Mouse (Mus musculus): ENCODE results near the gene Basp1.
"Not testable (repeated sequence)": the region's sequence is repeated elsewhere in the genome, so short reads cannot be mapped to it uniquely, and the experiment has no call there.

Gene Basp1

GRCm38 (mm10) chr15:25413378-25413901, at the start of gene Basp1:
Basp1 (minus strand) TSS chr15:25413764.
- DNase-seq (ENCODE audit: low spot score), result peak; percentile 19

- not testable (repeated sequence) for DNase-seq (ENCODE audit: low spot score)
Observed at GRCm38 (mm10) chr15:25463076-25463475, 49.5 kb upstream of the Basp1 start.

DNA sequence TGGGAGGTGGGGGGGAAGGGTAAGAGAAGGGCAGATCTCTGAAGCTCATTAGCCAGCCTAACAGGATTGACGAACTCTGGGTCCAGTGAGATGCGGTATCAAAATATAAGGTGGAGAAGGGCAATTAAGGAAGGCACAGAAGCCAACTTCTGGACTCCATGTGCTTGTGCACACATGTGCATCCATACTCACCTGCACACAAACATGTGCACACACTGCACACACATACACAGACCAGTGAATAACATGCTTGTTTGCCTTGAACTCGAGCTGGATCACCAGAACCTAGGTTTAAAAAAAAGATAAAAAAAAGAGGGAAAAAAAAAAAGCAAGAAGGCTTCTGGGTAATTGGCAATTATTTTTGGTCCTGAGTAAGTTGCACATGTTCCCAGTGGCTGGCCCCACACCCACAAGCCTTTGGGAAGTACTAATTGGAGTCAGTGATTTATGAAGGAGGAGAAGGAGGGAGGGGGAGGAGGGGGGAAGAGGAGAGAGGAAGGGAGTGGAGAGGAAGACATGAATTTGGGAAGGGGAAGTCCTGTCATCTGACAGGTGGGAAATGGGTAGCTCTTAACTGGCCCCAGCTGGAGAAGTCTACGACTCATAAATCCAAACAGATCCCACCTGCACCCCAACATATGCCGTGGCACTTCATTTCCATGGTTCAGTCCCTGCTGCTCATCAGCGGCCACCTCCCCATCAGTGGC, 48.6 kb upstream of the Basp1 start:
- DNase-seq (ENCODE audit: low spot score), result no peak

DNA sequence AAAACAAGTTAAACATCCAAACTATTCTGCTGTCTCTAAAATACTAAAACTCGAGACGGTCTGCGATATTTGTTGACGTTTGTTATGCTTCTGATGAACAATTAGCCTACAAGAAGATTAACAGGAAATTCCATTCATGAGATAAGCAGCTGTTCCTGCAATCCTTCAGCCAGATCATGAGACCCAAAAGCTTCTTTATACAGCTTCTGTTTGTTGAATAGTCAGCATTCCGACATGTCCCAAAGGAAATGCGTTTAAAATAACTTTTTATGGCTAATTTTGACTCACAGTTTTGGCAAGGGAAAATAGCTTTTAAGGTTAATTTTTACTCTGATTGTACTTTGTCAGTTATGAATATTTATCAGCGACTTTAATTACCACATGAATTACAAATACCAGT, 46.3 kb upstream of the Basp1 start:
- no peak for DNase-seq (ENCODE audit: low spot score)

- no peak for DNase-seq (ENCODE audit: low spot score)
Observed at GRCm38 (mm10) chr15:25457421-25457820, 43.9 kb upstream of the Basp1 start.

- DNase-seq (ENCODE audit: low spot score), result no peak
Observed at GRCm38 (mm10) chr15:25453538-25453937, 40.0 kb upstream of the Basp1 start.

DNA sequence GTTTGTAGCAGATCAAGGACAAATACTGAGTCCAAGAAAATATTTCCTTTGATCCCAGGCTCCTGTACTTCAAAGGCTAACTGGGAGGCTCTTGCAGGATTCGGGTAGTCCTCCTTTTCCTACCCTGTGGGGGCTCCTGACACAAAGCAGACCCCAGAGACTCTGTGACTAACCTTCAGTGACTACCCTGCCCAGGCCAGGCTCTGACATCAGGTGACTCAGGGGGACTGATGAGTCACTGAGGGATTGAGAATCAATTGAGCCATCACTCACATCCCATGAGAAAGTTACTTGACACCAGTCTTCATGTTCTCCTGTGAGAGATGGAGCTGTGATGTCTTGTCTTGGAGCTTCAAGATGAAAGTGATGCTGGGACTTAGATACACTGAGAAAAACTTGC, 35.8 kb upstream of the Basp1 start:
- no peak for DNase-seq (ENCODE audit: low spot score)

DNA sequence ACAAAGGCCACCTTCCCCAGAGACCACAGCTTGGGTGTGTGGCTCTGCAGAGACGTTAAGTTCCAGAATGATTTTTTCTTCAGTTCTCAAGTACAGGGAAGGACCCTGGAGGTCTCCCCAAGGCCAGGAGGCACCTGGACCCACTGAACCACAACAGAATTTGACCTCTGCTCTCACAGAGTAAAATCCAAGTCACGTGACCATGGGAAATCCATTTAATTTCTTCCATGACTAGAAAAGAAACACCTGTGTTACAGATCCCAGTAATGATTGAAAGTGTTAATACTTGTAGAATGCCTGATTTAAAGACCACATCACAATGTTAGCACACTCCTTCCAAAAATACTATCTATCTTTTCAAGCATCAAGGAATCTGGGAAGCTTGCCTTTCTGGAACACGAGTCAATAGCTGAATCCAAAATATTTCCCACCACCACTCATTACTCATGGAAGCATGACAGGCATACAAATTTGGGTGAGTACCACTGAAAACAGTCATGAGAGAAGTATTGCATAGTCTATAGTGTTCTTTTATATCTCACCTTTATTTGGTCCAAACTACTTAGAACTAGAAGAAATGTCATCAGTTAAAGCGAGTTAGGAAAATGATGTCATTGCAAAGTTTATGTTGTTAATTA, 35.3 kb upstream of the Basp1 start:
- no peak for DNase-seq (ENCODE audit: low spot score)

DNA sequence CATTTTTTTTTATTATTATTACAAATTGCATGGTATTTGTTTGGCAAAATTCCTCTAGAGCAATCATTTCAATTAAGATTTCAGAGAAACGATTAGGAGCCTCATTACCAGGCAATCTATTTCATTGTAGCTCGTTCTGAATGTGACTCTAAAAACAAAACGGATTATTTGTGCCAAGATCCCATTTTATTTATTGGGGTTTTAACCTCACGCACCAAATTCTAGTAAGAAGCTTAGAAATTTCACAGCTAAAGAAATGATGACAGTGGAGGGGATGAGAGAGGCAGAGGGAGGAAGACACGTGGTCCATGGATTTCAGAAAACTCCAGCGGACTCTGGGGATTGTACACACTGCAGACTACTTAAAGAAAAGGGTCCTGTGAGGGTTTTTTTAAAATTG, 33.6 kb upstream of the Basp1 start:
- DNase-seq (ENCODE audit: low spot score), result no peak

DNA sequence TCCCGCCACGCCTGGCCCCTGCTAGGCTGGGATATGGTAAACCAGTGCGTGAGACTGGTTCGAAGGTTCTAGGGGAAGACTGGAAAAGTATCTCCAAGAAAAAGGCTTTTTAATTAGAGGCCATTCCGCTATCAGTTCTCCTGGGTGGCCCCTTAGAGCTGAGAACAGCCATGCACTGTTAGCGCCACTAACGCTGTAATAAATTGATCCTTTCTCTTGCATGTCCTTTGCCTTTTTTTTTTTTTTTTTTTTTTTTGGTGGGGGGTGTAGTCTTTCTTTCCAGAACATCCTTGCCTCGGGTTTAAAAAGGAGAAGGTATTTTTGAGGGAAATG, 32.6 kb upstream of the Basp1 start:
- no peak for DNase-seq (ENCODE audit: low spot score)

DNA sequence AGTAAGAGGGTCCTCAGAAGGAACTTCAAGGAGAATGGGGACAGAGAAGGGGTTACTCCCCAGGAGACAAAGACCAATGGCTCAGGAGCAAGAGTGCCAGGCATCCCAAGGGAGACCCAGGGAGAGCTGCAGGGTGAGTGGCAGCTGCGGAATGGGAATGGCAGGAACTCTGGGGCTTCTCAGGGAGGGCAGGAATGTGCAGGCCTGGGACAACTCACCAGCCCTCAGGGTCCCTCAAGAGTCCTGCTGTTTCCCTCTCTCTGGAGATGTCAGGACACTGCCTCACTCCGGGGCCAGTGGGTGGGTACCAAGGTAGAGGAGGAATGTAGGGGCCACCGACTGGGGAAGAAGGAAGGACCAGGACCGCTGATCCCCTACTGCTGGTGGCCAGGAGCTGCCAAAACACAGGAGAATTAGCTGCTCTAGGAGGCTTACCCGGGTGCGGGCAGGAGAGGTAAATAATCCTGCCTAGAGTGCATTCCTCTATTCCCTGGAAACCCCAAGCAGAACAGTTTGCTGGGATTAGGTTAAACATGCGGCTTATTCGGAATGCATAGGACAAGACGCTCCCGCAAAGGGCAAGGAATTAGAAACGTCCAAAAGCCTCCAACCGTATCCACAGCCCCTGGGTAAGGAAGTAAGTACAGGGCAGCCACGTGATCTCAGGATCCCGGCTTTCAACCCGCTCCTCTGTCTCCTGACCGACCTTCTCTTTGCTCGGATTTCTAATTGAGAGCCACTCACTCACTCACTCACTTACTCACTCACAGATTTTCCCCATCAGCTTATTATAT, 32.0 kb upstream of the Basp1 start:
- no peak for DNase-seq (ENCODE audit: low spot score)

- no peak for DNase-seq (ENCODE audit: low spot score)
Observed at GRCm38 (mm10) chr15:25444208-25444607, 30.6 kb upstream of the Basp1 start.

DNA sequence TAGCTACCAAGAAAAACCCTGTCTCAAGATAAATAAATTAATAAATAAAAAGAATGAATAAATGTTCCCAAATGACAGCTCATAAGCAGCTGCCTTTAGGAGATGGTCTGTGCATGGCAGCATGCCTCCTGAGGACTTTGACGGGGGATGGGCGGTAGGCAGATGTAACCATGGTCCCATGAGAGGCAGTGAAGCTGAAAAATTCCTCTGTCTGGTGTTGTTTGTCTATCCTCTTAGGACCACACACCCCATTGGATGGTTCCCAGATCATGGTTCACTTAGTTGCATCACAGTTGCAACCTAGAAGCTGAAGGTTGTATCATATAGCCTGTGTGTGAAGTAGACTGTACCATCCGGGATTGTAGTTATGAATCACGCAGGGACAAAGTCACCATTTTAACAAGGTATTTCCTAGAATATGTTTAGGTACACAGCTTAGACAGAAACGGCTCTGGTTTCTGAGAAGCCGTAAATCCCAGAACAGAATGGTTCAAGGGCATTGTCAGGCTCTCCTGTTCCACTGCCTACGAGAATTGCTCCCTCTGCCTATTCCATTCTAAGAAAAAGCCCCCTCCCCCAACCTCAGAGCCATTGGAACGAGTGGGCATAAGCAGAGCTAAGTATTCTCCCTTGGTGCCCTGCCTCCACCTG, 29.7 kb upstream of the Basp1 start:
- no peak for DNase-seq (ENCODE audit: low spot score)

DNA sequence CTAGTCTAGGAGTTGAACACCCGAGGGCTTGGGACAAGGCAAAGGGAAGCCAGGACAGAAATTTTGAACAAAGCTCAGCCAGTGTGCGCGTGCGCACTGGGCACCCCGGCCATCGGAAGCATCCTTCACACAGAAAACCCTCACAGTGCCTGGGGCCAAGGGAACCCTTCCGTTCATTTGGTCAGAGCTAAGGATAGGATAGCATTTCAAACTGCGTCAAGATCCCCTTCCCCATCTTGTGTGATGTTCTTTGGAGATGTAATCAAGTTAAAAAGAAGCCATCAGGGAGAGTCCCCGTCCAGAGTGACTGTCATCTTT, 28.3 kb upstream of the Basp1 start:
- no peak for DNase-seq (ENCODE audit: low spot score)

- DNase-seq (ENCODE audit: low spot score), result peak; percentile 61
Observed at GRCm38 (mm10) chr15:25440991-25441867, 27.7 kb upstream of the Basp1 start.

DNA sequence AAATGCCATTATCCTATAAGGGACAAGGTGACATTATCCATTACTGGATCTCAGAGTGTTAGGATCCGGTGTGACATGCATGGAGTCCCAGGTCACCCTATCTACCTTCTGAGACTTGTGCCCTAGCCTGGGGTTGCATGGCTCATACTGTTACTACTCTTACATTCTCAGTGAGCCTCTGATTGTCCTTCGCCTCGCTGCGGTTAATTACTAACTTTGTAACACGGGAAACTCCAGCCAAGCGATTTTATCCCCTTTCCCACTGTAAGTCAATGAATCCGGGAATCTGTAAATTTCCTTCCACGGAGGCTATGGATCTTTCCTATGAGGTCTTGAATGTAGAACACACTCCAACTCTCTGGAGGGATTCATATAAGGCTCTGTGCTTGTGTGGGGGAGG, 26.8 kb upstream of the Basp1 start:
- DNase-seq (ENCODE audit: low spot score), result no peak

DNA sequence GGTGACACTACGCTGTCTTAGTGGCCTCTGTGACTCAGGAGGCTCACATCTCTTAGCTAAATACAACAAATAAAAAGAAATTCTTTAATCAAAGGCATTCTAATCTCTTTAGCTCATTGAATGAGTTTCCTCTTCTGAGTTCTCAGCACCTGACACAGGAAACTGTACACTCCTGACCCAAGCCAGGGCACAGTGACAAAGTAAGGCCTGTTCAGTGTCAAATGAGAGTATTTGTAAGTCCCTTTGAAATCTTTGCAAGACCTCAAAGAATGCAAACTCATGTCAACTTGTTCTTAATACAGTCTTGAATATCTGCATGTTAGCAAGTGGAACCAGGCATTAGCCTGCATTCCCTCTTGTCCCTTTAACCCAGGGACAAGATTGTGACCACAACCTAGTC, 18.8 kb upstream of the Basp1 start:
- DNase-seq (ENCODE audit: low spot score), result no peak

DNA sequence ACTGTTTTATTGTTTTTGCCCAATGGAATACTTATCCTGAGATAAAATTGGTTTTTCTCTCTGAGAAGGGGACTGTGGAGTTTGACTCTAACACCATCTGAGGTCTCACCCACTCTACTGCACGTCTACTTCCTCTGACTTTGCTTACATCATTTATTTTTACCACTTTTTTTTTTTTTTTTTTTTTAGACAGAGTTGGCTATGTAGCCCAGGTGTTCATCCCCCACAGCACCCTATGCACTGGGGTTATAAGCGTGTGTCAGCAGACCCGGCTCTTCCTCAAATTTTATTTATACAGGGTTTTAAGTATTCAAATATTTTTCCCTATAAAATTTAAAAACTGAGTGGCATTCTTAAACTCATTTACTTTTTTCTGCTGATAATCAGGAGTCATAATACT, 16.6 kb upstream of the Basp1 start:
- DNase-seq (ENCODE audit: low spot score), result no peak

DNA sequence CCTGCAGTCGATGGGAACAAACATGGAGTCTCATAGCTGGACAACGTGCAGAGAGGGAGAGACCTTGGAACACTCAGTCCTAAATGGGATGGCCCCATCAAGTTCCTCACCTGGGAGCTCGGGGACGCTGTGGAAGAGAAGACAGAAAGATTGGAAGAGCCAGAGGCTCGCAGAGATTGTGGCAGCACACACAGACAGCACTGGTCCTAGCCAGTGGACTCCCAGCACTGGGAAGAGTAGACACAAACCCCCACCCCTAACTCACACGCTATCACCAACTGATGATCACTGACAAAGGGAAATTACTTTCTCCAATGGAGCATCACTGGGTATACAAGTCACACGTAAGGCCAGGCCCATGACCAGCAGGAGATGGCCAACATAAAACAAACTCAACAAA, 15.4 kb upstream of the Basp1 start:
- no peak for DNase-seq (ENCODE audit: low spot score)

DNA sequence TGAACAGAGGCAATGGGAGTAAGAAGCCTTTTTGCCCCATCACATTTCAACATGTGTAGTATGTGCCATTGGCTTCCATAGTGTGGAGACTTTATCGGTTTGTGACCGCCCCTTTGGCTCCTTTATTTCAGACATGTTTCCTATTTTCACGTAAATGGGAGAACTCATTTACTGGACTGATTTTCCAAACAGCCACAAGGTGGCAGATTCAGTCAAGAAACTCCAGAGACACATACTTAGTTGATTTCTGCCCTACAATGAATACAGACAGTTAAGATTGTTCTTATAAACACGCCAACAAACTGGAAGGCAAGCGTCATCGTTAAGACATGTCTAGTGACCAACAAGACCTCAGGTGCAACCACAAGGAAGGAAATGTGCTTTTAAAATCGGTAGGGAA, 15.0 kb upstream of the Basp1 start:
- no peak for DNase-seq (ENCODE audit: low spot score)

DNA sequence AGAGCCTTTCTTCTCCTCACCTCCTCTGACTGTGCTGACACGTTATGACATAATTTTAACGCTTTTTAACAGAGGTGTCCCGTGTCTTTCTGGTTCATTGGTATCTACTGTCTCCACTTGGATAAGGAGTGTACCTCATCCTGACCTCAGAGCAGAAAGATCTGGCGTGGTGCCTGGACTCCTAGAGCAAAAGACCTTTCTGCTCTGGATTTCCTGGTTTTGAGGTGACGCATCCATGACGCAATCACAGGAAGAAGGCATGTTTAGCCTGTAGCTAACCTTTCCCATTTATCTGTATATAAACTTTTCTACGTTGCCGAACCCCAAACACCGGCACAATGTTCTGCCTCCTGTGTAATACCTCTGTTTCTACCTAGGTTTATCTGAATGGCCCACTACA, 6.7 kb upstream of the Basp1 start:
- no peak for DNase-seq (ENCODE audit: low spot score)

DNA sequence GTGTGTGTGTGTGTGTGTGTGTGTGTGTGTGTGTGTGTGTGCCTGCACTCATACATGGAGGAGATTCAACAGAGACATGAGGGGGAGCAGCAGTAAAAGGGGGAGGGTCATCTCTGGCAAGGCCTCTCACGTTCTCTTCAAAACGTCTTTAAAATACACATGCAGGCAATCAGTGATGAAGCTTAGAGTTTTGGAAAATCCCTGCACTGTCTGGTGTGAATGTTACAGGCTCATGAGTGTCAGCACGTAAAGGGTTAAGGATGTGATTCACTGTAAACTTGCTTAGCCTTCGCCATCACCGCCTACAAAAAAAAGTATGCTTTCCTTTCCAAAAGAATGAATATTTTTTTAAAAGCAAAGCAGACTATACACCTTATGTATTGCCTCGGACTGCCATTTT, 2.8 kb upstream of the Basp1 start:
- no peak for DNase-seq (ENCODE audit: low spot score)

Measured in ovary, postnatal 14 days (tissue).